Mouse (Mus musculus) MEL (cell line): ENCODE results near the gene Tspan14. TPM values are rescaled to one million over a fixed set of nuclear protein-coding genes. Genes with fewer than 3 reads are reported as not detected.

ENCODE experiments used
- DNase-seq: peaks from one replicate; pipeline ENCODE4 v3.0.0; 2011; ENCODE audit warnings: low read depth, low spot score
- H3K27ac ChIP-seq: 2 replicates; pipeline ENCODE4 v1.5.1; 2012; ENCODE audit warnings: low read depth, mild to moderate bottlenecking, control low read depth, low read length, moderate library complexity; ENCODE audit not compliant: control insufficient read depth
- H3K27me3 ChIP-seq, 2 experiments: fragments of 150-350 bp in 1 of 2; sonication (generic) in 1 of 2; 2 replicates each; pipeline ENCODE4 v1.6.1; 2012; ENCODE audit warnings: low read length in 2 of 2, mild to moderate bottlenecking in 2 of 2, improper control_type of control experiment in 1 of 2, moderate library complexity in 1 of 2; ENCODE audit not compliant: insufficient read depth in 2 of 2, control insufficient read depth in 1 of 2
- H3K36me3 ChIP-seq, 2 experiments: 2 replicates each; pipeline ENCODE4 v1.6.1; 2012 to 2014; ENCODE audit warnings: low read length in 2 of 2, improper control_type of control experiment in 1 of 2, inconsistent platforms in 1 of 2, mild to moderate bottlenecking in 1 of 2; ENCODE audit not compliant: insufficient read depth in 2 of 2, control insufficient read depth in 1 of 2
- H3K4me1 ChIP-seq, 2 experiments: fragments of 150-350 bp in 1 of 2; sonication (generic) in 1 of 2; 2 replicates each; pipeline ENCODE4 v1.6.1; 2012; ENCODE audit warnings: low read length in 2 of 2, improper control_type of control experiment in 1 of 2, mild to moderate bottlenecking in 1 of 2; ENCODE audit not compliant: insufficient read depth in 2 of 2, control insufficient read depth in 1 of 2
- H3K4me3 ChIP-seq, 2 experiments: fragments of 150-350 bp in 1 of 2; sonication (generic) in 1 of 2; 2 replicates each; pipeline ENCODE4 v1.5.1; 2012; ENCODE audit warnings: low read depth in 2 of 2, low read length in 2 of 2, mild to moderate bottlenecking in 2 of 2, moderate library complexity in 2 of 2, control low read depth in 1 of 2, improper control_type of control experiment in 1 of 2; ENCODE audit not compliant: control insufficient read depth in 1 of 2, insufficient read depth in 1 of 2
- H3K79me2 ChIP-seq: 2 replicates; pipeline ENCODE4 v1.6.1; 2012; ENCODE audit warnings: mild to moderate bottlenecking, low read length, moderate library complexity; ENCODE audit not compliant: control insufficient read depth, poor library complexity, insufficient read depth
- H3K9ac ChIP-seq: 2 replicates; pipeline ENCODE4 v1.6.1; 2012; ENCODE audit warnings: low read depth, mild to moderate bottlenecking, control low read depth, low read length, moderate library complexity; ENCODE audit not compliant: control insufficient read depth, poor library complexity, severe bottlenecking
- H3K9me3 ChIP-seq: fragments of 150-350 bp; sonication (generic); replicated peaks from 2 replicates; pipeline ENCODE4 v1.6.1; 2012; ENCODE audit warnings: mild to moderate bottlenecking, low read length, improper control_type of control experiment, moderate library complexity; ENCODE audit not compliant: insufficient read depth
- BHLHE40 ChIP-seq: IDR thresholded peaks from 2 replicates; pipeline ENCODE4 v1.6.1; 2012; ENCODE audit warnings: low read depth, mild to moderate bottlenecking, inconsistent platforms, low read length, improper control_type of control experiment, borderline replicate concordance
- ELF1 ChIP-seq: IDR thresholded peaks from 2 replicates; pipeline ENCODE4 v1.6.1; 2014; ENCODE audit warnings: low read depth, mild to moderate bottlenecking, inconsistent platforms, low read length, improper control_type of control experiment, moderate library complexity
- EP300 ChIP-seq, 2 experiments: IDR thresholded peaks; 2 replicates each; pipeline ENCODE4 v1.6.1; 2011; ENCODE audit warnings: improper control_type of control experiment in 2 of 2, low read length in 2 of 2, low read depth in 1 of 2, mild to moderate bottlenecking in 1 of 2
- GABPA ChIP-seq: IDR thresholded peaks from 2 replicates; pipeline ENCODE4 v1.6.1; 2012; ENCODE audit warnings: low read depth, mild to moderate bottlenecking, inconsistent platforms, low read length, improper control_type of control experiment, moderate library complexity
- GATA1 ChIP-seq: IDR thresholded peaks from 2 replicates; pipeline ENCODE4 v1.6.1; 2011; ENCODE audit warnings: low read depth, low read length, improper control_type of control experiment
- KAT2A ChIP-seq: conservative IDR thresholded peaks from 2 replicates; pipeline ENCODE4 v1.6.1; 2012; ENCODE audit warnings: low read depth, low read length, improper control_type of control experiment, inconsistent platforms
- MAX ChIP-seq: IDR thresholded peaks from 2 replicates; pipeline ENCODE4 v1.6.1; 2011; ENCODE audit warnings: low read length, improper control_type of control experiment
- MAZ ChIP-seq: IDR thresholded peaks from 2 replicates; pipeline ENCODE4 v1.6.1; 2012; ENCODE audit warnings: low read depth, mild to moderate bottlenecking, inconsistent platforms, low read length, improper control_type of control experiment
- MXI1 ChIP-seq: IDR thresholded peaks from 2 replicates; pipeline ENCODE4 v1.6.1; 2011; ENCODE audit warnings: mild to moderate bottlenecking, low read depth, low read length, improper control_type of control experiment
- MYB ChIP-seq: IDR thresholded peaks from 2 replicates; pipeline ENCODE4 v1.6.1; 2011; ENCODE audit warnings: mild to moderate bottlenecking, low read depth, low read length, improper control_type of control experiment
- NRF1 ChIP-seq: IDR thresholded peaks from 2 replicates; pipeline ENCODE4 v1.6.1; 2014; ENCODE audit warnings: low read depth, mild to moderate bottlenecking, inconsistent platforms, low read length, improper control_type of control experiment, moderate library complexity; ENCODE audit not compliant: poor library complexity, insufficient read depth, severe bottlenecking
- RCOR1 ChIP-seq: IDR thresholded peaks from 2 replicates; pipeline ENCODE4 v1.6.1; 2012; ENCODE audit warnings: low read depth, mild to moderate bottlenecking, inconsistent platforms, low read length, improper control_type of control experiment
- SMC3 ChIP-seq: IDR thresholded peaks from 2 replicates; pipeline ENCODE4 v1.6.1; 2011; ENCODE audit warnings: low read depth, low read length, improper control_type of control experiment
- TAL1 ChIP-seq: IDR thresholded peaks from 2 replicates; pipeline ENCODE4 v1.6.1; 2012; ENCODE audit warnings: mild to moderate bottlenecking, inconsistent platforms, low read length, moderate library complexity, mixed read lengths
- TBP ChIP-seq: IDR thresholded peaks from 2 replicates; pipeline ENCODE4 v1.8.0; 2011; ENCODE audit warnings: low read depth, low read length, improper control_type of control experiment
- TCF12 ChIP-seq: IDR thresholded peaks from 2 replicates; pipeline ENCODE4 v1.6.1; 2014; ENCODE audit warnings: low read depth, mild to moderate bottlenecking, inconsistent platforms, low read length, improper control_type of control experiment, moderate library complexity
- ZNF384 ChIP-seq: IDR thresholded peaks from 2 replicates; pipeline ENCODE4 v1.6.1; 2012; ENCODE audit warnings: low read depth, mild to moderate bottlenecking, inconsistent platforms, low read length, improper control_type of control experiment
- polyA plus RNA-seq, 2 experiments: library from polyadenylated mRNA; stranded (reverse) in 1 of 2; unstranded in 1 of 2; fragments of >175 nt in 1 of 2; fragments of >200 nt in 1 of 2; gene quantifications; 2 replicates each; pipeline versions ENCODE4 v1.2.1 to v1.2.4; 2012; ENCODE audit warnings: low replicate concordance in 2 of 2, low read depth in 1 of 2; ENCODE audit not compliant: insufficient read length in 2 of 2, insufficient read depth in 1 of 2, missing spikeins in 1 of 2
- total RNA-seq: library from RNA; depleted of rRNA; stranded (reverse); fragments of 300-350 nt; gene quantifications from 2 replicates; pipeline ENCODE4 v1.2.3, GENCODE M21; 2012

The Tspan14 gene
- total and polyA plus RNA-seq, 3 experiments: 24.8 to 29.9 TPM; not detected in 1

- TF ChIP-seq ELF1 (no peak), KAT2A (no peak), MAX (no peak), MYB (no peak), TCF12 (no peak), NRF1 (no peak), BHLHE40 (no peak), RCOR1 (no peak), ZNF384 (peak; percentile 56; the same call in 1 of the 2 replicates), TBP (no peak), EP300 (IDR thresholded peaks at IDR 0.05; ENCODE audit: low read depth in 1 of 2, low read length in 2 of 2) (peak in 1 of 2 experiments; percentile 53; a peak in 3 of 4 replicates), GATA1 (peak; percentile 41; the same call in 1 of the 2 replicates), TAL1 (no peak)
- no peaks in the 10 kb centered on the region for H3K79me2 ChIP-seq
- peaks cover 6 to 17% of the 10 kb centered on the region in 2 experiments for H3K4me1 ChIP-seq
- DNase-seq: no peak
- H3K27me3 ChIP-seq: no peaks in the 10 kb centered on the region
- H3K9me3 ChIP-seq: no peaks in the 10 kb centered on the region
- H3K4me3 ChIP-seq: no peak overlapping the region
- H3K9ac ChIP-seq: no peak overlapping the region
- no peak overlapping the region for H3K27ac ChIP-seq
- peaks cover 0 to 20% of the 10 kb centered on the region in 2 experiments; a peak in 2 of 4 replicates for H3K36me3 ChIP-seq
Measured at GRCm38 (mm10) chr14:40985635-40986034, 19.0 kb upstream of the Tspan14 start.

- TF ChIP-seq MXI1: no peak
- TF ChIP-seq GABPA: no peak
- no peak for TF ChIP-seq MAZ
- TF ChIP-seq SMC3: no peak
- no peak for TF ChIP-seq ELF1
- no peak for TF ChIP-seq RCOR1
- no peak overlapping the region for H3K9ac ChIP-seq
- no peaks in the 10 kb centered on the region for H3K9me3 ChIP-seq
- no peak for DNase-seq
- H3K27ac ChIP-seq: no peak overlapping the region
- H3K27me3 ChIP-seq: no peaks in the 10 kb centered on the region
- H3K79me2 ChIP-seq: no peaks in the 10 kb centered on the region
- H3K4me1 ChIP-seq: no peaks in the 10 kb centered on the region
- peaks cover 0 to 2% of the 10 kb centered on the region in 2 experiments; a peak in 1 of 4 replicates for H3K36me3 ChIP-seq
- H3K4me3 ChIP-seq: no peak overlapping the region
Measured at GRCm38 (mm10) chr14:40979723-40980122, 13.1 kb upstream of the Tspan14 start.
